Mouse (Mus musculus) ES-E14 (cell line): ENCODE measurements at regions not wholly inside any gene's neighbourhood (a gene's known extent, or its start where the extent isn't known, plus 50 kb on each side); places are given as distances from the start of the nearest gene placed in this dataset.

Experiments used
- DNase-seq: peaks from one replicate; pipeline ENCODE4 v3.0.0-alpha.2; 2013; ENCODE audit warnings: low read depth, low spot score
- H3K27ac ChIP-seq: 2 replicates; pipeline ENCODE4 v1.5.1; 2012; ENCODE audit warnings: low read depth, mild to moderate bottlenecking, low read length, moderate library complexity, mixed read lengths; ENCODE audit not compliant: poor library complexity, insufficient read depth, severe bottlenecking
- H3K36me3 ChIP-seq: 2 replicates; pipeline ENCODE4 v1.6.1; 2012; ENCODE audit warnings: mild to moderate bottlenecking, low read length, moderate library complexity, mixed read lengths; ENCODE audit not compliant: control insufficient read depth, poor library complexity, insufficient read depth, severe bottlenecking
- H3K4me1 ChIP-seq, 2 experiments: fragments of 150-350 bp in 1 of 2; sonication (generic) in 1 of 2; 2 replicates each; pipeline ENCODE4 v1.6.1; 2012; ENCODE audit warnings: low read length in 2 of 2, mild to moderate bottlenecking in 1 of 2, mixed read lengths in 1 of 2; ENCODE audit not compliant: control insufficient read depth in 2 of 2, insufficient read depth in 2 of 2, poor library complexity in 1 of 2
- H3K4me3 ChIP-seq, 2 experiments: fragments of 150-350 bp in 1 of 2; sonication (generic) in 1 of 2; 2 replicates each; pipeline ENCODE4 v1.5.1; 2012; ENCODE audit warnings: low read length in 2 of 2, low read depth in 1 of 2, mild to moderate bottlenecking in 1 of 2, mixed read lengths in 1 of 2; ENCODE audit not compliant: insufficient read depth in 1 of 2, poor library complexity in 1 of 2, severe bottlenecking in 1 of 2
- H3K9ac ChIP-seq: 2 replicates; pipeline ENCODE4 v1.6.1; 2012; ENCODE audit warnings: low read depth, mild to moderate bottlenecking, low read length, mixed read lengths; ENCODE audit not compliant: poor library complexity, insufficient read depth, severe bottlenecking
- H3K9me3 ChIP-seq: fragments of 150-350 bp; sonication (generic); 2 replicates; pipeline ENCODE4 v1.6.1; 2012; ENCODE audit warnings: low read depth, mild to moderate bottlenecking, low read length; ENCODE audit not compliant: control insufficient read depth, insufficient read depth
- CHD2 ChIP-seq: IDR thresholded peaks from 2 replicates; pipeline ENCODE4 v1.6.1; 2014; ENCODE audit warnings: mild to moderate bottlenecking, low read depth, low read length, inconsistent platforms
- HCFC1 ChIP-seq: IDR thresholded peaks from 2 replicates; pipeline ENCODE4 v1.6.1; 2012; ENCODE audit warnings: low read length, inconsistent platforms, borderline replicate concordance; ENCODE audit not compliant: insufficient read depth
- MAFK ChIP-seq: IDR thresholded peaks from 2 replicates; pipeline ENCODE4 v1.6.1; 2014; ENCODE audit warnings: mild to moderate bottlenecking, low read depth, low read length, inconsistent platforms; ENCODE audit not compliant: insufficient read depth
- ZC3H11A ChIP-seq: IDR thresholded peaks from 2 replicates; pipeline ENCODE4 v1.6.1; 2012; ENCODE audit warnings: low read depth, mild to moderate bottlenecking, inconsistent platforms, low read length, borderline replicate concordance
- ZNF384 ChIP-seq: IDR thresholded peaks from 2 replicates; pipeline ENCODE4 v1.6.1; 2012; ENCODE audit warnings: low read depth, low read length, inconsistent platforms
- in situ Hi-C, 2 experiments: fragments of 600-800 bp; cut with MboI; formaldehyde crosslinking; loops; one replicate each; pipeline ENCODE4 v1.15.1; 2025; ENCODE audit warnings: low sequenced_read_pairs in 2 of 2, inconsistent platforms in 1 of 2; ENCODE audit not compliant: unreplicated experiment in 2 of 2

GRCm38 (mm10) chr3:148734194-148734749 is 256.1 kb downstream of the Adgrl2 start:
- Histone ChIP-seq H3K4me1 (no peaks in the 10 kb centered on the region), H3K4me3 (no peak overlapping the region), H3K9me3 (no peaks in the 10 kb centered on the region), H3K9ac (no peak overlapping the region), H3K36me3 (no peaks in the 10 kb centered on the region), H3K27ac (no peak overlapping the region)
- no peak for DNase-seq
- in situ Hi-C loops: no loop called here
- TF ChIP-seq HCFC1 (no peak), MAFK (no peak), ZC3H11A (no peak), ZNF384 (no peak), CHD2 (no peak)

- no peaks in the 10 kb centered on the region for H3K4me1 ChIP-seq
- DNase-seq: no peak
- no peak overlapping the region for H3K27ac ChIP-seq
- in situ Hi-C loops: no loop called here
- TF ChIP-seq ZNF384 (no peak), MAFK (no peak), ZC3H11A (no peak), HCFC1 (no peak)
- H3K9me3 ChIP-seq: no peaks in the 10 kb centered on the region
- H3K36me3 ChIP-seq: no peaks in the 10 kb centered on the region
- H3K4me3 ChIP-seq: no peak overlapping the region
- H3K9ac ChIP-seq: no peak overlapping the region
Measured at GRCm38 (mm10) chr3:148733227-148733854, 257.0 kb downstream of the Adgrl2 start.

GRCm38 (mm10) chr3:148731436-148731835 is 258.9 kb downstream of the Adgrl2 start:
- H3K36me3 ChIP-seq: no peaks in the 10 kb centered on the region
- TF ChIP-seq ZC3H11A (no peak), ZNF384 (no peak), MAFK (no peak), HCFC1 (no peak), CHD2 (no peak)
- no peak overlapping the region for H3K27ac ChIP-seq
- no peaks in the 10 kb centered on the region for H3K4me1 ChIP-seq
- in situ Hi-C loops: no loop called here
- H3K9me3 ChIP-seq: no peaks in the 10 kb centered on the region
- H3K4me3 ChIP-seq: no peak overlapping the region
- DNase-seq: no peak
- no peak overlapping the region for H3K9ac ChIP-seq

GRCm38 (mm10) chr3:148729242-148729680 is 261.1 kb downstream of the Adgrl2 start:
- Histone ChIP-seq H3K4me1 (no peaks in the 10 kb centered on the region), H3K9ac (no peak overlapping the region), H3K9me3 (no peaks in the 10 kb centered on the region), H3K27ac (no peak overlapping the region), H3K36me3 (no peaks in the 10 kb centered on the region), H3K4me3 (no peak overlapping the region)
- no peak for DNase-seq
- TF ChIP-seq CHD2: no peak
- no peak for TF ChIP-seq ZC3H11A
- no peak for TF ChIP-seq HCFC1
- TF ChIP-seq MAFK: no peak
- no peak for TF ChIP-seq ZNF384
- in situ Hi-C loops: no loop called here
